Mouse (Mus musculus): Measurements from ENCODE around the gene Slc25a22.
"Not testable (repeated sequence)": the region's sequence is repeated elsewhere in the genome, so short reads cannot be mapped to it uniquely, and the experiment has no call there.

Slc25a22 gene

DNA sequence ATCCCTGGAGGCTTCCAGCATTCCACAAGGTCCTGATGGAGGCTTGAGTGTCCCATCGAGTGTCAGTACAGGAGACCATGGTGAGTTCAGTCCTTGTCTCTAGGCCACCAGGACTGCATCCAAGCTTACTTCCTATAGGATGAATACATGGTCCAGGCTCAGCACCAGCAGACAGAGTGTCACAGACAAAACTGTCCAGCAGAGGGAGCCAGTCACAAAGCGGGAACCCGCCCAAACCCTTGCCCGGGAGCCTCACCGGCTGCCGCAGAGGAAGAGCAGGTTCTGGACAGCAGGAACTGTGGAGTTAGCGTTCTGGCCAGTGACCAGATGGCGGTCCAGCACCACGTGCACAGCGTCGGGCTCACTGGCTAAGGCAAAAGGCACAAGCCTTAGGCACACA, 28.9 kb downstream of the Slc25a22 start:
- peak; percentile 82 for DNase-seq

DNA sequence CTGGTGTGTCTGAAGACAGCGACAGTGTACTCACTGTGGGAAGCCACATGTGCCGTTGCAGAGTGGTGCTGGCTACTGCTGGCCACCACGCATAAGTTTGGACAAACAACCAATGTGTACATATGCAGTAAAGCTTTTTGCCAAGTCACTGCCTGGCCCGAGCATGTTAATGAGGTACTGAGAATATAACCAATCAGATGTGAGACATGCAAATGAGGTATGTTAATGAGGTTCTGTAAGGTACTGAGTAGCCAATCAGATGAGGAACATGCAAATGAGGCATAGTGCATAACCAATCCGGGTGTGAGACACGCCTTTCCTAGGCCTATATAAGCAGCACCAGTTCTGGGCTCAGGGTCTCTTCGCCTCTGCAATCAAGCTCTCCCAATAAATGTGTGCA, 30.0 kb downstream of the Slc25a22 start:
- not testable (repeated sequence) for DNase-seq

DNA sequence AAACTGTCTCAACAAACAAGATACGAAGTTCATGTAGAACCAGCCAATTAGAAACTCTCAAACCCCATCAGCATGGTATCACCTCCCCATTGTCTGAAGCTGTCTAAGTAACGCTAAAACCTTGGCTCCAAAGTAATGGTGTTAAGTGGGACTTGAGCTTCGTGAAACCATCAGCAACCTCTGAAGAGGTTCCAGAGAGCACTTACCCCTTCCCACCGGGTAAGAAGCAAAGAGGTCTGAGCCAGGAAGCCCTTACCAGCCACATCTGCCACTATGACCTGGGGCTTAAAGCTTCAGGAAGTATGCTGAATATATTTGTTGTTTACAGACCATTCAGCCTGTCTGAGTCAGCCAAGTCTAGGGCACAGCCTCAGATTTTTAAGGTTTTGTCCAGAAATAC, 32.2 kb downstream of the Slc25a22 start:
- no peak for DNase-seq

DNA sequence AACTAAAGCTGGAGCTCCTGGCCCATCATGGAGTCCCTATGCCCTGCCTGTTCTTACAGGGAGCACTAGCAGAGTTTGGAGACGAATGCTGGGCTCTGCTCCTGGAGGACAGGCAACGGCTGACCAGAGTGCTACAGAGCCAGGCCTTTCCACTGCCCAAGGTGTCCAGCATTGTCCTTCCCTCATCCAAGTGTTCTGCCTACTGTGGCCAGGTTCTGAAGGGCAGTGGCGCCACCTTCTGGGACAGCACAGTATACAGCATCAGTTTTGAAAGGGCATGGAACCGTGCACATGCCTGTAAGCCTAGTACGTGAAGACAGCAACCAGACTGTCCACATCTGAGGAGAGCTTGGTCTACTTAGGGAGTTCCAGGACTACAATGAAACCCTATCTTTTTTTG, 34.4 kb downstream of the Slc25a22 start:
- peak; percentile 59 for DNase-seq

DNA sequence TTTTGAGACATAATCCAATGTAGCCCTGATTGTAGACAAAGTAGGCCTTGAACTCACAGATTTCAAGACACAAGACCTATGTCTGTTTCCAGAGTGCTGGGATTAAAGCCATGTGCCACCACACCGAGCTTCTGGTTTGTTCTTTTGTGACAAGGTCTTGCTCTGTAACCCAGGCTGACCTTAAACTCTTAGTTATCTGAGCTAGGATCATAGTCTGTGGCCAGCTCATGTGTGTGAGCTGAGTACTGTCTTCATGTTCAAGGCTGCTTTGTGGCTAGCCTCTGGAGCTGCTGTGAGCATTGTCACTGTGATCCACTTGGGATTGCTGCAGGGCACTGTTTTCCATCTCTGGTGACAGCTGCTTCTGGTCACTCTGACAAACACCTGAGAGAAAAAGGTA, 42.3 kb downstream of the Slc25a22 start:
- DNase-seq = no peak

DNA sequence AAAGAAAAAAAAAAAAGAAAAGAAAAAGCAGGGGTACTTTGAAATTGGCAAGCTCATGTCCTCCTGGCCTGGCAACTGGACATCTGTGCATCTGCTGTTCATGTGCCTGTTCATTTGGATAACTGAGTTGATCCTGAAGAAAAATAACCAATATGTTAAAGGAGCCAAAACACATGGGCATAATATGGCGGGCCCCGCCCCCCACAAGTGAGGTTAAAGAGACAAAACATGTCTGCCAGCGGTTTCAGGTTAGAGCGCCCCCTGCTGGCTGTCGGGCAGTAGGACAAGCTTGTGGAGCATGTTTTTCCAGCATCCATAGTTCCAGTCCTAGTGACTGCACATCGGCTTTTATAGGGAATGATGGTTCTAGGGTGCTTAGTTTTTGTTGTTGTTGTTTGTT, 42.9 kb downstream of the Slc25a22 start:
- peak; percentile 75 for DNase-seq

DNA sequence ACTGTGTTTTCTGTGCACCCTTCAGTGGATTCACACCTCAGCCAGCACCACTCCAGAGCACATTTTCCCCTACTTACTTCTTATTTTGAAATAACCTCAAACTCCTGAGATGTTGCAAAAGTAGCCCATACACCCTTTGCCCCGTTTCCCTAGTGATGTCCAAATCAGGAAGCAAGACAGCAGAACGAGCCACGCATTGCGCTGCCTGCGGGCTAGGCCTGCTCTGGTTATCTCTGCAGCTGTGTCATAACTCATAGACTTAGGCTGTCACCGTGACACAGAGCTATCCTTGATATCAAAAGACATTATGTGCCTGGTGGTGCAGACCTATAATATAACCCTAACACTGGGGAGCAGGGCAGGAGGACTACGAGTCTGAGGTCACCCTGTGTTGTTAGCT, 43.5 kb downstream of the Slc25a22 start:
- DNase-seq = no peak

DNA sequence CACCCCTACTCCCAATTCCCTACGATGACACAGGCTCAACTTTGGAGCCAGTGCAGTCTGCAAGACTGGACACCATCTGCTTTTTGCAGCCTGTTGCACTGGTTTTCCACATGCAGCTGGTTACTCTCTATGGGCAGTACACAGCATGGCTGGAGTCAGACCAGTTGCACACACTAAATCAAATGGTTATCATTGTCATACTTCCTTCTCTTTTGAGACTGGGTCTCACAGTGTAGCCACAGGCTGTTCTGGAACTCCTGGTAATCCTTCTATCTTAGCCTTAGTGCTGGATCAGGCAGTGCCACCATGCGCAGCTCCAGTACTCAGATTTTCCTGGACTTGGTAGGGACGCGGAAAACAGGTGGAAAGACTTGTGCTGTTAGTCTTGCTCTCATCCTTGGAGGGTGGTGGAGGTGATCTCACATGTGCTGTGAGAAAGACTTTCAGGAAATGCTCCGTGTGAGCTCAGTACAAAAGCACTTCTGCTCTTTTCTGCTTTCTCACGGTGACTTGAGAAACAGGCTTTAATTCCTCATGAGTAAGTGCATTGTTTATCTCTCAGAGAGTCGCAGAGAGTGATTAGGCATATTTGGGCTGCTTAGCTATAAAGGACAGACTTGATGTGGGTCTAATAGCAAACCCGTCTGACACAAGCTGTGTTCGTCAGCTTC, 45.0 kb downstream of the Slc25a22 start:
- no peak for DNase-seq

DNA sequence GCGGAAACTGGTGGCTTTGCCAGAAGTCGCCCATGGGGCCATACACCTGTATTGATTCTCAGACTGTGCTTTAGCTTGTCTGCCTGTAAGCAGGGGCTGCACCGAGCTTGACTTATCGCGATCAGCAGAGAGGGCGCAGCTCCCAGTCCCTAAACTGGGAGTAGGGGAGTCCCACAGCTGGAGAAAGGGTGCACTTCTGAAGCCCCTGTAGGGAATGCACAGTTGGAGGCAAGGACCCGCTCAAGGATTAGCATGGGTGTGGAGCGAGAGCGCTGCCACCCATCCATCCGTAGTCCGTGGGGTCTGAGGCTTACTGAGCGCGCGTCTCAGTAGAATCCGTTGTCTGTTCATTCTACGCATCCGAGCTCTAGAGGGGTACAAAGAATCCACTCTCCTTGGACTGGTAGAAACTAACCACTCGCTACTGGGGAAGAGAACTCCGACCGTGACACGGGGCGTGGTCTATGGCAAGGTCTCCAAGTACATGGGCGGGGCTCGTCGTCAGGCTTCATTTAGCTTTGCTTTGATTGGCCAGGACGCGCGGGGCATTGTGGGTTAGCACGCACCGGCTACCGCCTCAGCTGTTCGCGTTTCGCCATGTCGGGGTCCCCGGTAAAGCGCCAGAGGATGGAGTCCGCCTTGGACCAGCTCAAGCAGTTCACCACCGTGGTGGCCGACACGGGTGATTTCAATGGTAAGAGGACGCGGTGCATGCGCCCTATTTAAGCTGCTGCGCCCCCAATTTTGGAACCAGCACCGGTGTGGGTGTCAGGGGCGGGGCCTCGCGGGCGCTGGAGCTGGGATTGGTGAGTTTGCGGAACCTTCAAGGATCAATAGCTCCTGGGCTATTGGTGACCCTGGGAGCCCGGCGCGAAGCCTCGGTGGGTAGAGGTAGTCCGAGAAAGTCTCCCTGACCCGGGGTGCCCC, 45.8 kb downstream of the Slc25a22 start, which contains the start of gene Taldo1:
Taldo1 (plus strand) TSS at position 575 of the 927 bp plus-strand sequence.
- DNase-seq = peak; percentile 98

DNA sequence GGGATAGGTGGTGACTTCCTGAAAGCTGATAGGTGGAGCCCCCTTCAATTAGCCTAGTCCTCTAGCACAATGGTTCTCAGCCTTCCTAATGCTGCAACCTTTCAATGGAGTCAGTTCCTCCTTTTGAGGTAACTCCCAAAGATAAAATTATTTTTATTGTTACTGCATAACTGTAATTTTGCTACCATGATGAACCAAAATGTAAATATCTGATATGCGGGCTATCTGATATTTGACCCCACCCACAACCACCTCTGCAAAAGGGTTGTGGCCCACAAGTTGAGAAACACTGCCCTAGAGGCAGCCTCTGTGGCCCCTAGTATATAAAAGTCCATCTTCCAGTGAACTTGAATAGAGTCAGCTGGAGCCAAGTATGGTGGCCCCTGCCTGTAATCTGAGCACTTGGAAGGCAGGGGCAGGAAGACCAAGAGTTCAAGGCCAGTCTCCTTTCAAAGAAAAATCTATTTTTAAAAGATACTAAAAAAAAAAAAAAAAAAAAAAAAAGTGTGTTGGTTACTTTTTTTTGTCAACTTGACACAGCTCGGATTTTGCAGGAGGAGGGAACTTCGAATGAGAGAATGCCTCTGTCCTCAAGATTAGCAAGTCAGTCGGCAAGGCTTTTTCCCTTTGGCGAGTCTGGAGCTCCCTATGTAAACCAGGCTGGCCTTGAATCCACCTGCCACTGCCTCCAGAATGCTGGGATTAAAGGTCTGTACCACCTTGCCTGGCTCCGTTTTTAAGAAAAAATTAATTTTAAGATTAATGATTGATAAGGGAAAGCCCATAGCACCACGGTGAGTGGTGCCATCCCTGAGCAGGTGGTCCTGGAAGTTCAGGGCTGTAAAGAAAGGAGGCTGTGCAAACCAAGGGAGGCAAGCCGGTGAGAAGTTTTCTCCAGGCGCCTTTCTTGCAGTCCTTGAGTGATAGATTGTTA, 47.1 kb downstream of the Slc25a22 start:
- no peak for DNase-seq

DNA sequence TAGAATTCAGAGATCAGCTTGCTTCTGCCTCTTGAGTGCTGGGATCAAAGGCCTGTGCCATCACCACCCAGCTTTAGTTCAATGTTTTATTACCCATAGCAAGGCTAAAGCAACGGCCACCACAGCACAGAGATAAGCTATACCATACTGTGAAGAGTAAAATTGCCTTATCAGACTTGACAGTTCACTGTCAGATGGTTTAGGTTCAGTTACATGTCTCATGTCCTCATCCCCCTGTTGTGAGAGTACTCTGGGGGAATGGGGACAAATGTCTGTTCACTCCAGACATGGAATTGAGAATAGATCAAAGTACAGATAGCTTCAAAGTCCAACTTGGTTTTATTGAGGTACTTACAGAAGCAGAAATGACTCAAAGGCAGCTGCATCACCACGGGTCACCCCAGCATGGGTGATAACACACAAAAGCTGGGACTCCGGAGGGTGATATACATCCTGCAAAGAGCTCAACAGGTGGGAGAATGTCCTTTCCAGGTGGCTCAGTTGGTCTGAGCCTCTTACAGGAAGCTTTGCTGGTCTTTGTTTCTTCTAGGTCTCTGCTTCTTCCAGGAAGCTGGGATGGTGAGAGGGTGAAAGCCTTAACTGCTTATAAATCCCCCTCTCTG, 49.1 kb downstream of the Slc25a22 start:
- no peak for DNase-seq

DNA sequence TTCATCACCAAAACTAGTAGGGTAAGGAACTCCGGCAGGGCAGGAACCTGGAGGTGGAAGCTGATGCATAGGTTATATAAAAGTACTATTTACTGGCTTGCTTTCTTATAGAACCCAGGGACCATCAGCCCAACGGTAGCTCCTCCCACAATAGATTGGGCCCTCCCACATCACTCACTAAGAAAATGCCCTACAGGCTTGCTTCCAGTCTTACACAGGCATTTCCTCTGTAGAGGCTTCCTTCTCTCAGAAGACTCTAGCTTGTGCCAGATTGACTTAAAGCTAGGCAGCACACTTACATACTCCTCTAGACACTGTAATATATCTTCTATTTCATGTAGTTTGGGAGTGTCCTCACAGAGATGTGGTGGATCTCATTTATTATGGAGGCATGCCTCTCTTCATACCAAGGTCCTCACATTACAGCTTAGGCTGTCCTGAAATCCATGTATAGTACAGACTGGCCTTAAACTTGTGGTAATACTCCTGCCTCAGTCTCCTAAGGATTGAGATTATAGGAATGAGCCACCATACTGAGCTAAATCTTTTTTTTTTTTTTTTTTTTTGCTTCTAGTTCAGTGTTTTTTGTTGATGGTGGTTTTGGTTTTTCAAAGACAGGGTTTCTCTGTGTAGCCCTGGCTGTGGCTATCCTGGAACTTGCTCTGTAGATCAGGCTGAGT, 49.7 kb downstream of the Slc25a22 start:
- no peak for DNase-seq

DNA sequence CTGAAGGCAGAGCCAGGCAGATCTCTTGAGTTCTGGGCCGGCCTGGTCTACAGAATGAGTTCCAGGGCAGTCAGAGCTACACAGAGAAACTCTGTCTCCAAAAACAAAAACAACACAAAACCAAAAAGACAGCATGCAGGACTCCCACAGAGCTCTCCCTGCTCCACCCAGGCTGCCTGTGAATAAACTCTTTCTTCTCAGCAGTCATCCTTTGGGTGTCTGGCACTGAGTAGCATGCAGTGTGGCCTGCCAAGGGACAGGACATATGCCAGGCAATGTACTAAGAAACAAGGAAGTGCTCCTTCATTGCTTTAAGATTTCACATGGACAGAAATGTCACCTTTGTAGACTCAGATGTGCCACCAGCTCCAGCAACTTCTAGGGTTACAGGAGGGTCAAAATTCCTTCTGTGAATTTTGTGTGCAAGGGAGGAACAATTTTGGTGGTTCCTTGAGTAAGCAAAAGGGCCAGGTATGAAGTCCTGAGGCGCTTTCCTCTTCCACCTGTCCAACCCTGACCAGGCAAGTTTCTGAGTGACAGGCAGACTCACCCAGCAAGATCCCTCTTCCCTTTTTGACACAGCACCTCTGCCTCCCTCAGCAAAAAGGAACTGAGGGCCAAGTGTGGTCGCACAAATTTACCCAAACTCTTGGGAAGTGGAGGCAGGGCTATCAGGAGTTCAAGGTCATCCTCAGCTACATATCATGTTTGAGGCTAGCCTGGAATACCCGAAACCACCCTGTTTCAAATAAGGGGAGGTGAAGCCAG, 56.4 kb downstream of the Slc25a22 start:
- no peak for DNase-seq

All from thymus, postnatal 25 days (tissue).